Mouse (Mus musculus) frontal cortex, postnatal 36 days (tissue): ENCODE measurements around the gene Vmn1r220.
"Not testable (repeated sequence)": the region's sequence is repeated elsewhere in the genome, so short reads cannot be mapped to it uniquely, and the experiment has no call there.

ENCODE experiments used
- DNase-seq, 2 experiments: peaks; one replicate each; pipeline ENCODE4 v3.0.0; 2022; ENCODE audit warnings: low spot score in 2 of 2

The Vmn1r220 gene

DNA sequence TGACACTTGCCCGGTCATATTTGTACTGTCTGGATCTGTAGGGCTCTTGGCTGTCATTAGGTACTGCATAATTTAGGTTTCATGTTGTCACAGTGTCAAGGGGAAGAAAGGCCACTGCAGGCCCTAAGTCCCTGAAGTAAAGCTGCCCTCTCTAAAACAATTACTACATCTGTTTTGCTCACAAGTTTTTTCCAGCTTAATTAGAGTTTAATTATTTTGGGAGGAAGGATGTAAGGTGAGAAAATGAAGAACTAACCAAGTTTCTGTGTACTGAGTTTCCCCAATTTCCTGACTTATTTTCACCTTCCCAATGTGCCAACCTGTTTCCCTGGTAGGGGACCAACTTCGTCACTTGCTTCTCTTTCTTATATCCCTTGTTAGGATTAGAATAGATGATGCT lies at the start of gene Vmn1r220:
Gene Vmn1r220, minus strand, starts transcription at position 101 of the 400 bp plus-strand sequence.
- no peak for DNase-seq

- DNase-seq: not testable (repeated sequence)
Observed at GRCm38 (mm10) chr13:23235847-23236246, 48.1 kb upstream of the Vmn1r220 start, which contains the start of gene Vmn1r222. TSS of gene Vmn1r222 (minus strand) at chr13:23235947.

DNA sequence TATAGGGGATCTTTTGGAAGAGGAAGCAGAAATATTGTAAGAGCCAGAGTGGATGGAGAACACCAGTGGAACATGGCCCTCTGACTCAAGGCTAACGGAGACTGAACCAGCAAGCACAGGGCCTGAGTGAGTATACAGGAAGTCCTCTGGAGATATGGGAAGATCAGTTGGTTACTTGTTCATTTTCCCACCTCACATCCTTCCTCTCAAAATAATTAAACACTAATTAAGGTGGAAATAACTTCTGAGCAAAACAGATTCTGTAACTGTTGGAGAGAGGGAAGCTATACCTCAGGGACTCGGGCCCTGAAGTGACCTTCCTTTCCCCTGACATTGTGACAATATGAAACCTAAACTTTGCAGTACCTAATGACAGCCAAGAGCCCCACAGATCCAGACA lies 26.1 kb upstream of the Vmn1r220 start, which contains the start of gene Vmn1r221:
Gene Vmn1r221, plus strand, starts transcription at position 301 of the 400 bp plus-strand sequence.
- not testable (repeated sequence) for DNase-seq

DNA sequence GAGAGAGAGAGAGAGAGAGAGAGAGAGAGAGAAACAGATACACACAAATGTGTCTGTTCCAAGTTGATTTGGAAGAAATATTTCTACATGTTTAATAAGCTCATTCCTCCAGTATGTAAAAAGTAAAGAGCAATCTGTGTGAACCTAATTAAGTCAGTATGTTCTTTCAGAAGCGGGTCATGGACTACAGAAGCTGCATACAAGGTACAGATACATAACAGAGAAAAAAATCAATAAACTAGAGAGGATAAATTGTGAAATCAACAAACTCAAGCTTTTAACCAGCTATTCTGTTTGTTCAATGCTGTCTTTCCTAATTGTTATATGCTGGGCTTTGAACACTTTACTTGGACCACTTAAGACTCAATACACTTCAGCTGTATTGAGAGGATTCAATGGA lies 16.1 kb upstream of the Vmn1r220 start:
- not testable (repeated sequence) for DNase-seq

DNA sequence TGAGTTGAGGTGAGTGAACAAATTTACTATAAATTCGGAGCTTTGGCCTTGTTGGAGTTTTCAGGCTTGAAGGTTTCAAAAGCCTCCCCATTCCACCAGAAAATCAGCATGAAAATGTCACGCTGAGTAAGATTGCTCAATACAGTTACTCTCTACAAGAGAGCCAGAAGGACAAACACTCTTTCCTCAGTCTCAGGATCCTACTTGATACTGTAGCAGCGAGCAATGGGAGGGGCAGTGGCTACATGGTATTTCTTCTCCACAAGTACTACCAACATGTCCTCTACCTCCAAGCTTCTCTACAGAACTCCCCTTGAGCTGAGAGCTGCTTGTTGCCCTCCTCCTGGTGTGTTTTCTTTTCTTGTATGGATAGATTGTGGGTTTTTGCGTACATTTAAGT lies 21.3 kb downstream of the Vmn1r220 start:
- not testable (repeated sequence) for DNase-seq

DNA sequence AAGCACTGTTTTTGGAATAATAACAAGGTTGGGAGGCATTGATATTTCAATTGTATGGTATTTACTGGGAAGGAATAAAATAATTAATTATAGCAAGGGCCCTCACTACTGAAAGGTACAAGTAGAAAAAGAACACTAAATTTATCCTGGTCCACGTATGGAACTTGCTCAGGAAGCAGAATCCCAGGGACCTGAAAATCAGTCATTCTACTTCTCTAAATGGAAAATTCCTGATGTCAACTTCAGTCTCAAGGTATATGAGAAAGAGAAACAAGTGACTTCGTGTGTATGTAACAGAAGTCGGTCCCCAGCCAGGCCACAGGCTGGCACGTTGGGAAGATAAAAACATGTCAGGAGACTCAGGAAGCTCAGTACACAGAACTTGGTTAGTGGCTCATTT lies 28.8 kb downstream of the Vmn1r220 start, which contains the start of gene Vmn1r219:
Gene Vmn1r219, plus strand, starts transcription at position 301 of the 400 bp plus-strand sequence.
- no peak for DNase-seq

DNA sequence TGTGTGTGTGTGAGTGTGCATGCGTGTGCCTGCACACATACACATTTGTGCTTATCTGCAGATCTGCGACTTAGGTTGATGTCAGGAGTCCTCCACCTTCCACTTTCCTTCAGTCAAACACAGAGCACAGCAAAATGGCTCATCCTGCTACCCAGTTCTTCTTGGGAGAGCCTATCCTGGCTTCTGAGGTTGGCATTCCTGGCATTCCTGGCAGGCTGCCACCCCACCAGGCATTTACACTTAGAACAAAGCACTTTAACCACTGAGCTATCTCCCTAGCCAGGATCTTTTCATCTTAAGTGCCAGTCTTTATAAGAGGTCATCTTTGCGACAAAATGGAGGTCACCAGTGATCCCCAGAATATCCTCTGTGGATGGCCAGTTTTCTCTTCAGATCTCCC lies 29.9 kb downstream of the Vmn1r220 start:
- no peak for DNase-seq

- no peak for DNase-seq
Observed at GRCm38 (mm10) chr13:23138880-23139279, 48.9 kb downstream of the Vmn1r220 start.

DNA sequence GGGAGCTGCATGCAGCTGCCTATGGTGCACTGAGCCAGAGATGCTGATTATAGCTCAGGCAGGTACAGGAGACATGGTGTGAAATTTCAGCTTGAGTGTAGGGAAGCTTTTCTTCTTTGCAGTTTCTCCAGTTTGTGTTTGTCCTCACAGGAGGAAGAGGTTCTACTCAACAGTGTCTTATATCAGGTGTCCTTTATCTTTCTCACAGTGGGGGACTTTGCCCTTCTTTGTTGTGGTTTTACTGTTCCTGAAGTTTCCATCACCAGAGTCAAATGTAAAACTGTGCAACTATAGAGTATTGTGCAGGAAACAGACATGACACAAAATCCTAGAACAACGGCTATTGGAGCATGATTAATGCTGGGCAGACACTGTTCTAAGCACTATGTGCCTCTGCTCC lies 54.3 kb downstream of the Vmn1r220 start:
- DNase-seq: no peak

- no peak for DNase-seq
Observed at GRCm38 (mm10) chr13:23133099-23133498, 54.7 kb downstream of the Vmn1r220 start, which contains the start of gene Vmn1r218. TSS of gene Vmn1r218 (plus strand) at chr13:23133155.
